Mouse (Mus musculus) midbrain, embryonic 15.5 days (tissue): ENCODE data around the gene Olfr1251. TPM values are rescaled to one million over a fixed set of nuclear protein-coding genes. Genes with fewer than 3 reads are reported as not detected.
"Not testable (repeated sequence)": the region's sequence is repeated elsewhere in the genome, so short reads cannot be mapped to it uniquely, and the experiment has no call there.

ENCODE experiments used
- ATAC-seq: fragments of 200-750 bp; cut with Nextera tagmentation; replicated peaks from 2 replicates; pipeline ENCODE4 v1.8.0; 2017; ENCODE audit warnings: moderate TSS enrichment
- H3K27ac ChIP-seq: fragments of 300-500 bp; sonication (generic); 2 replicates; pipeline ENCODE4 v1.5.1; 2015; ENCODE audit warnings: mild to moderate bottlenecking, inconsistent platforms
- H3K27me3 ChIP-seq: fragments of 300-500 bp; sonication (generic); replicated peaks from 2 replicates; pipeline ENCODE4 v1.6.1; 2015; ENCODE audit warnings: inconsistent platforms
- H3K36me3 ChIP-seq: fragments of 300-500 bp; sonication (generic); replicated peaks from 2 replicates; pipeline ENCODE4 v1.6.1; 2015; ENCODE audit warnings: inconsistent platforms
- H3K4me1 ChIP-seq: fragments of 300-500 bp; sonication (generic); 2 replicates; pipeline ENCODE4 v1.6.1; 2015; ENCODE audit warnings: inconsistent platforms
- H3K4me2 ChIP-seq: fragments of 300-500 bp; sonication (generic); 2 replicates; pipeline ENCODE4 v1.6.1; 2015; ENCODE audit warnings: inconsistent platforms, mild to moderate bottlenecking, moderate library complexity
- H3K4me3 ChIP-seq: fragments of 300-500 bp; sonication (generic); 2 replicates; pipeline ENCODE4 v1.5.1; 2015; ENCODE audit warnings: mild to moderate bottlenecking, inconsistent platforms
- H3K9ac ChIP-seq: fragments of 300-500 bp; sonication (generic); 2 replicates; pipeline ENCODE4 v1.6.1; 2015; ENCODE audit warnings: mild to moderate bottlenecking, inconsistent platforms
- H3K9me3 ChIP-seq: fragments of 300-500 bp; sonication (generic); 2 replicates; pipeline ENCODE4 v1.6.1; 2016; ENCODE audit warnings: inconsistent platforms
- WGBS: fragments of 180-500 bp; shearing (Covaris S2); methylation state at CpG from one replicate; pipeline ENCODE4 v1.1.7; 2015; ENCODE audit warnings: mixed read lengths; 5-methylcytosine and 5-hydroxymethylcytosine counted together
- polyA plus RNA-seq: library from polyadenylated mRNA; unstranded; fragments of >200 nt; fragmentation: Nextera tagmentation; extraction: Ambion mirVana; gene quantifications from 2 replicates; pipeline ENCODE4 v1.2.1, GENCODE M21; 2015

The Olfr1251 gene
- not detected in 2 replicates for polyA plus RNA-seq

GRCm38 (mm10) chr2:89671836-89672235 lies at the start of gene Olfr1251:
Gene Olfr1251, minus strand, starts transcription at chr2:89671936.
- no peak within 1 kb of the TSS for H3K4me2 ChIP-seq
- H3K9me3 ChIP-seq = no peaks in the 10 kb centered on the region
- H3K9ac ChIP-seq = no peak within 1 kb of the TSS
- ATAC-seq = no peak
- no peaks in the 10 kb centered on the region for H3K36me3 ChIP-seq
- H3K4me1 ChIP-seq = no peaks in the 10 kb centered on the region
- H3K4me3 ChIP-seq = no peak within 1 kb of the TSS
- no peaks in the 10 kb centered on the region for H3K27me3 ChIP-seq
- no peak within 1 kb of the TSS for H3K27ac ChIP-seq

DNA sequence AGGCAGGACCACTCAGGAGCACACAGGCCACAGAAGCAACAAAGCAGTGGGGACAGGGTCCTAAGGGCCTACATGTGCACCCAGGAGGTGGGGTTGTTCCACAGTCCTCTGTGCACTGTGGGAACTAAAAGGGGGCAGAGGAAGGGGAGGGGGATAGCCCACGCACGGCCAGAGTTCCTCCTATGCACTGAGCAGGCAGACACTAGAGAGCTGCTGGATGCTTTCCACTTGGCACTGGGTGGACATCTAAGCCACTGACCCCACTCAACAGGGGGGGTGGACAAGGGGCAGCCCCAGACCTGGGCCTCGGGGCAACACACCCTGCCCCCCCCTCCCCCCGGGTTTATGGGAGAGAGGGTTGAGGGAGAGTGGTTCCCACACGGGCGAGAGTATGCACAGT lies 20.2 kb upstream of the Olfr1251 start:
- no peaks in the 10 kb centered on the region for H3K9me3 ChIP-seq
- no peak overlapping the region for H3K9ac ChIP-seq
- no peaks in the 10 kb centered on the region for H3K36me3 ChIP-seq
- no peak overlapping the region for H3K27ac ChIP-seq
- ATAC-seq = no peak
- H3K4me2 ChIP-seq = no peak overlapping the region
- H3K4me1 ChIP-seq = no peaks in the 10 kb centered on the region
- no peaks in the 10 kb centered on the region for H3K27me3 ChIP-seq
- WGBS = 80% methylated on average over 6 of the region's 6 CpGs
- no peak overlapping the region for H3K4me3 ChIP-seq

DNA sequence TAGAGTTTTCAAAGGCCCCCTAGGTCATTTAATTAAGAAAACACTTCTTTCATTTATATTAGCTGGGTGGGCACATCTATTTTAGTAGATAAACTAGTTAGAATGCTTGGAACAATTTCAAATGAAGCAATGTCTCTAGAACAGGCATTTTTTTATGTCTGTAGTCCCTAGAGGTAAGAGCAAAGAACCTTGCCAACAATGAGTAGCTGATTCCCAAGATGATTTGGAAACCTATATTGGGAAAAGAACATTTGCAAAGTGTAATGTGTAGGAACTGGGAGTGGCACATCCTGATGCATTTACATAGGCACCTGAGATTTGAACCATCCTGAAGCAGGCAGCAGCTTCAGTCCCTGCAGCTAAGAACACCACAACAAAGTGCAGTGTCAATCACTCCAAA lies 10.4 kb downstream of the Olfr1251 start, which contains the start of gene Olfr1250:
Gene Olfr1250, minus strand, starts transcription at position 101 of the 400 bp plus-strand sequence.
- H3K27me3 ChIP-seq = no peaks in the 10 kb centered on the region

DNA sequence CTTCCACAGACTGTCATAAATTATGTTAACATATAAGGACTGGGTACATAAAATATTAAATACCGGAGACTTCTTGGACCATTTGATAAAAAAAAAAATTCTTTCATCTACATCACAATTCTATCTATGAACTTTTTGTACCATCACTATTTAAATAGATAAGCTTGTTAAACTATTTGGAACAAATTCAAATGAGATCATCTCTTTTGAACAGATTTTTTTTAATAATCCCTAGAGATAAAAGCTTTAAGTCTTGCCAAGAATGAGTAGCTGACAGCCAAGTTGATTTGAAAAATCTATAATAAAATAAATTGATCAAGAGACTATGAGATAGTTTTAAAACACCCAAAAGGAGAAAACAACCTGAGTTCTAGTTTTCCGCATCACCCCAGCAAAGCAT lies 36.9 kb downstream of the Olfr1251 start, which contains the start of gene Olfr1249:
Gene Olfr1249, minus strand, starts transcription at position 101 of the 400 bp plus-strand sequence.
- ATAC-seq = no peak
- Histone ChIP-seq H3K36me3 (no peaks in the 10 kb centered on the region), H3K9me3 (no peaks in the 10 kb centered on the region), H3K4me2 (no peak within 1 kb of the TSS), H3K4me3 (no peak within 1 kb of the TSS), H3K4me1 (no peaks in the 10 kb centered on the region), H3K27ac (no peak within 1 kb of the TSS), H3K27me3 (no peaks in the 10 kb centered on the region), H3K9ac (no peak within 1 kb of the TSS)
- 95% methylated on average over 2 of the region's 2 CpGs for WGBS

More for the DNA sequence above, 10.4 kb downstream of the Olfr1251 start, which contains the start of gene Olfr1250:
- Histone ChIP-seq H3K36me3 (no peaks in the 10 kb centered on the region), H3K9ac (no peak within 1 kb of the TSS), H3K27ac (no peak within 1 kb of the TSS), H3K4me3 (no peak within 1 kb of the TSS), H3K4me2 (no peak within 1 kb of the TSS), H3K4me1 (no peaks in the 10 kb centered on the region), H3K9me3 (no peaks in the 10 kb centered on the region)
- ATAC-seq = no peak

DNA sequence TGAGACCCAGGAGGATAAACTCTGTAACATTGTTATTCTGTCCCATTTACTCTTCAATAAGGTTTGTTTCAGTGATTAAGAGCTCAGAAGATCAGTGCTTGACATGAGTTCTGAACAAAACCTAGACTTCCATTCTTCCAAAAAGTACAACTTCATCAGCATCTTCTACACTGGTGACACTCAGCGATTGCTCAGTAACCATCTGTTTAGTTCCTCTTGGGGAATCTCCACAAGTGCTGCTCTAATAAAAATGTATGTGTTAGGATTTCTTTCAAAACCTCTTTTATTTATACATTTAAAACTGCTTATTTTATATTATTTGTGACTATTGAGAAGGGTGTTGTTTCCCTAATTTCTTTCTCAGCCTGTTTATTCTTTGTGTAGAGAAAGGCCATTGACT lies 53.6 kb downstream of the Olfr1251 start, which contains the start of gene Olfr1248:
Gene Olfr1248, minus strand, starts transcription at position 101 of the 400 bp plus-strand sequence.
- not testable (repeated sequence) for H3K9ac ChIP-seq, H3K4me2 ChIP-seq, H3K4me1 ChIP-seq, H3K27me3 ChIP-seq, H3K4me3 ChIP-seq, ATAC-seq, H3K27ac ChIP-seq, H3K9me3 ChIP-seq, H3K36me3 ChIP-seq
- 90% methylated on average over 1 of the region's 1 CpGs for WGBS

Other genes with a start within 250 kb of the Olfr1251 start
- gene Olfr1240, start 228.9 kb downstream of the Olfr1251 start, polyA plus RNA-seq = not detected in 2 replicates
- not detected in 2 replicates for gene Olfr1241, start 184.8 kb downstream of the Olfr1251 start, polyA plus RNA-seq
- not detected in 2 replicates for gene Olfr1242, start 173.6 kb downstream of the Olfr1251 start, polyA plus RNA-seq
- gene Olfr1243, start 140.4 kb downstream of the Olfr1251 start, polyA plus RNA-seq = not detected in 2 replicates
- gene Olfr1245, start 93.5 kb downstream of the Olfr1251 start, polyA plus RNA-seq = not detected in 2 replicates
- gene Olfr1246, start 78.8 kb downstream of the Olfr1251 start, polyA plus RNA-seq = not detected in 2 replicates
- gene Olfr1247, start 57.8 kb downstream of the Olfr1251 start, polyA plus RNA-seq = not detected in 2 replicates
- gene Olfr1248, start 53.7 kb downstream of the Olfr1251 start, polyA plus RNA-seq = not detected in 2 replicates
- not detected in 2 replicates for gene Olfr1249, start 37.0 kb downstream of the Olfr1251 start, polyA plus RNA-seq
- gene Olfr1250, start 10.5 kb downstream of the Olfr1251 start, polyA plus RNA-seq = not detected in 2 replicates
- not detected in 2 replicates for gene Olfr1252, start 53.1 kb upstream of the Olfr1251 start, polyA plus RNA-seq
- gene Olfr1253, start 85.2 kb upstream of the Olfr1251 start, polyA plus RNA-seq = not detected in 2 replicates
- gene Olfr1254, start 121.7 kb upstream of the Olfr1251 start, polyA plus RNA-seq = not detected in 2 replicates
- gene Olfr1255, start 140.1 kb upstream of the Olfr1251 start, polyA plus RNA-seq = not detected in 2 replicates
- not detected in 2 replicates for gene Olfr1256, start 169.6 kb upstream of the Olfr1251 start, polyA plus RNA-seq
- not detected in 2 replicates for gene Olfr48, start 176.3 kb upstream of the Olfr1251 start, polyA plus RNA-seq
- gene Olfr1257, start 206.5 kb upstream of the Olfr1251 start, polyA plus RNA-seq = not detected in 2 replicates